Mouse (Mus musculus) hindbrain, embryonic 12.5 days (tissue): ENCODE results near the gene Ppm1m. TPM values are rescaled to one million over a fixed set of nuclear protein-coding genes. Genes with fewer than 3 reads are reported as not detected.

Experiments used
- microRNA counts: library from miRNA; unstranded; fragments of <30 nt; microRNA quantifications from one replicate; lab custom pipeline; 2017
- microRNA-seq: library from miRNA; unstranded; fragments of <30 nt; microRNA quantifications from one replicate; pipeline ENCODE4, GENCODE M21; 2017
- polyA plus RNA-seq: library from polyadenylated mRNA; unstranded; fragments of >200 nt; fragmentation: Nextera tagmentation; extraction: Ambion mirVana; gene quantifications from 2 replicates; pipeline ENCODE4 v1.2.1, GENCODE M21; 2016

Ppm1m gene
- polyA plus RNA-seq, 1 experiment from 2014 or later: 37.0 TPM

MicroRNAs encoded within 50 kb of the gene (microRNA counts, 519-probe panel; counts per million panel counts)
- 5,786 counts per million, percentile 96 among the panel's probes with 10 or more counts for microRNA mmu-let-7g (lab: Ali Mortazavi, UCI)

Small RNA genes lying within 50 kb of the gene (microRNA-seq; reads per million reads assigned to microRNA genes)
- gene Mir135a-1: 293 reads per million, percentile 61 among the genes with 10 or more reads in this experiment
- 21,517 reads per million, percentile 97 among the genes with 10 or more reads in this experiment for gene Mirlet7g

Other genes starting within 250 kb of the Ppm1m start
- 0.04 and 0.09 TPM in 2 replicates for gene Col6a5, start 239.1 kb downstream of the Ppm1m start, polyA plus RNA-seq
- 0.07 and 0.37 TPM in 2 replicates for gene Col6a4, start 103.0 kb downstream of the Ppm1m start, polyA plus RNA-seq
- 5.1 and 5.6 TPM in 2 replicates for gene Glyctk, start 41.6 kb downstream of the Ppm1m start, polyA plus RNA-seq
- gene Wdr82, start 28.8 kb downstream of the Ppm1m start, polyA plus RNA-seq: 34.1 and 38.9 TPM in 2 replicates
- gene Twf2, start 3.4 kb upstream of the Ppm1m start, polyA plus RNA-seq: 60.2 and 62.1 TPM in 2 replicates
- gene Tlr9, start 22.9 kb upstream of the Ppm1m start, polyA plus RNA-seq: 0.05 and 0.07 TPM in 2 replicates
- gene Alas1, start 48.9 kb upstream of the Ppm1m start, polyA plus RNA-seq: 79.2 and 92.1 TPM in 2 replicates
- 15.4 and 16.4 TPM in 2 replicates for gene Poc1a, start 81.3 kb upstream of the Ppm1m start, polyA plus RNA-seq
- gene Dusp7, start 168.9 kb upstream of the Ppm1m start, polyA plus RNA-seq: 25.5 and 26.9 TPM in 2 replicates
- 629 and 723 TPM in 2 replicates for gene Rpl29, start 229.7 kb upstream of the Ppm1m start, polyA plus RNA-seq
- 29.0 and 30.7 TPM in 2 replicates for gene Acy1, start 238.6 kb upstream of the Ppm1m start, polyA plus RNA-seq
- gene Abhd14b, start 247.7 kb upstream of the Ppm1m start, polyA plus RNA-seq: 7.6 and 8.5 TPM in 2 replicates
- gene Abhd14a, start 247.9 kb upstream of the Ppm1m start, polyA plus RNA-seq: 37.5 and 39.7 TPM in 2 replicates